Comparison of ENCODE assay signal across 8 mouse cellular contexts in the genomic region with DNA sequence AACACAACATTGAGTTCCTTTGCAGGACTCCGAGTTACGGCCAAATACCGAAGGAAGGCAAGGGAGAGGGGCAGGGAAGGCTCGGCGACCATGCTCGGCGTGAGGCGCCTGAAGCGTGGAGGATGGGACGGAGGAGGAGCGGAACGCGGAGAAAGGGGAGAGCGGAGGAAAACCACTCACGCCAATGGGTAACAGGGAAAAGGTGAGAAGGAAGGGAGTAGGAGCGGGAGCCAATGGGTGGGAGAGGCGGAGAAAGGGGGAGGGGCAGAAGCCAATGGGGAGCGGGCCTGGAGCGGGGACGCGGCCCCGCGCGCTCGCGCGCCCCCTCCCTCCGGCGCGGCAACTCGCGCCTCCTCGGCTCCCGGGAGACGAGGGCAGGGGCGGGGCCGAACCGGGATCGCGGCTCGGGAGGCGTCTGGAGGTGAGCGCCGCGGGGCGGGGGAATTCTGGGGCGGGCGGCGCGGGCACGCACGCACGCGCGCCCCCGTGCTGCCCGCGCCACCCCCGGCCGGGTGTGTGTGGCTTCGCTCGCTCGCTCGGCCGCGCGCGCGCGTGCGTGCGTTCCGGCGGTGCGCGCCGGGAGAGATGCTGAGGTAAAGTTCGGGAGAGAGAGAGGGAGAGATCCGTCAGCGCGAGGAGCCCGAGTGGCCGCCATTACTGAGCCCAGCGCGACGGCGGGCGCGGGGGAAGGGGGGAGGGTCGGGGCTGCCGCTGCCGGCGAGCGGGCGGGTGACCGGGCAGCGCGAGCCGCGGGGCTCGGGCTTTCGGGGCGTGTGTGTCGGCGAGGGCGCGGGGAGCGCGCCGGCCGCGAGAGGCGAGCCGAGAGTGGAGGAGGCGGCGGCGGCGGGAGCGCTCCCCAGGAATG. TPM values are rescaled to one million over a fixed set of nuclear protein-coding genes. Genes with fewer than 3 reads are reported as not detected.
DNase-seq lines count a peak whose midpoint lies in the region; ATAC-seq lines count a peak whose summit lies in the region.

TSS of gene Arhgap5 (plus strand) at position 517 of the 865 bp plus-strand sequence.

- H3K4me3 ChIP-seq in hindbrain, embryonic 11.5 days (ENCODE audit: low read depth, low read length) = peak within 1 kb of the TSS; percentile 98

- WGBS in hindbrain, embryonic 11.5 days = 0% methylated on average over 22 of the region's 119 CpGs

- H3K27me3 ChIP-seq in hindbrain, embryonic 11.5 days (ENCODE audit: control insufficient read depth, insufficient read depth, low read length) = no peaks in the 10 kb centered on the region

- ATAC-seq in hindbrain, embryonic 11.5 days (ENCODE audit: low FRiP score) = peak; percentile 96

- peak within 1 kb of the TSS; percentile 98 for H3K9ac ChIP-seq in hindbrain, embryonic 11.5 days (ENCODE audit: low read depth, low read length)

- peak within 1 kb of the TSS; percentile 55 for H3K4me2 ChIP-seq in hindbrain, embryonic 11.5 days (replicated peaks; ENCODE audit: low read depth, low read length)

- H3K9me3 ChIP-seq in hindbrain, embryonic 11.5 days (ENCODE audit: control insufficient read depth, low read length) = no peaks in the 10 kb centered on the region

- no peaks in the 10 kb centered on the region for H3K36me3 ChIP-seq in hindbrain, embryonic 11.5 days (ENCODE audit: control insufficient read depth, insufficient read depth, low read length)

- peak; percentile 99 for DNase-seq in Muller cell, postnatal 12 days (ENCODE audit: inconsistent ontology term)
- peak; percentile 97 for DNase-seq in cerebellum, adult 9-11 months
- DNase-seq in frontal cortex, adult 2 months (ENCODE audit: extremely low spot score in 1 of 2, low spot score in 1 of 2) = peak; percentile 92 to 96
- DNase-seq in hindbrain, embryonic 11.5 days (ENCODE audit: low spot score) = peak; percentile 99
- peak; percentile 94 for DNase-seq in layer of hippocampus, postnatal 10 days (ENCODE audit: low spot score in 2 of 2)
- DNase-seq in lung, postnatal 10 days = peak; percentile 97
- peak; percentile 97 for DNase-seq in ovary, postnatal 36 days (ENCODE audit: low spot score)
- DNase-seq in thymus, postnatal 25 days = peak; percentile 76

- no peaks in the 10 kb centered on the region for H3K4me1 ChIP-seq in hindbrain, embryonic 11.5 days (replicated peaks; ENCODE audit: control insufficient read depth, insufficient read depth, low read length)

- peak within 1 kb of the TSS; percentile 99 for H3K27ac ChIP-seq in hindbrain, embryonic 11.5 days (ENCODE audit: low read depth, low read length)

RNA-seq across cellular contexts. Expression of gene Arhgap5, which starts in this region (rescaled TPM):
- polyA plus RNA-seq in frontal cortex, adult 2 months (2012; rRNA removed) = 51.8 and 54.2 TPM in 2 replicates
- 55.9 and 59.4 TPM in 2 replicates for polyA plus RNA-seq in hindbrain, embryonic 11.5 days (2014; fragmentation: Nextera tagmentation; extraction: Ambion mirVana)
- 100 to 1,000 TPM; 102 to 108 TPM for total RNA-seq in layer of hippocampus, postnatal 10 days (2021)

Comparison
In these comparisons a context has a peak if more than half of its experiments do, and no peak if none do; other contexts are left out.
1. Peak in every context shown above with its lines: DNase-seq, ATAC-seq, H3K4me3 ChIP-seq and H3K27ac ChIP-seq.